Mouse (Mus musculus) liver, embryonic 12.5 days (tissue): ENCODE measurements around the gene Allc. TPM values are rescaled to one million over a fixed set of nuclear protein-coding genes. Genes with fewer than 3 reads are reported as not detected.

Source experiments
- ATAC-seq: fragments of 200-750 bp; cut with Nextera tagmentation; 2 replicates; pipeline ENCODE4 v1.8.0; 2017; ENCODE audit warnings: moderate number of reproducible peaks, mild to moderate bottlenecking, moderate library complexity
- H3K27ac ChIP-seq: fragments of 300-500 bp; sonication (generic); 2 replicates; pipeline ENCODE4 v1.5.1; 2016; ENCODE audit warnings: mild to moderate bottlenecking
- H3K27me3 ChIP-seq: fragments of 300-500 bp; sonication (generic); replicated peaks from 2 replicates; pipeline ENCODE4 v1.6.1; 2016; ENCODE audit warnings: mild to moderate bottlenecking, moderate library complexity
- H3K36me3 ChIP-seq: fragments of 300-500 bp; sonication (generic); 2 replicates; pipeline ENCODE4 v1.6.1; 2016; ENCODE audit warnings: mild to moderate bottlenecking, moderate library complexity
- H3K4me1 ChIP-seq: fragments of 300-500 bp; sonication (generic); 2 replicates; pipeline ENCODE4 v1.6.1; 2016
- H3K4me2 ChIP-seq: fragments of 300-500 bp; sonication (generic); 2 replicates; pipeline ENCODE4 v1.6.1; 2016; ENCODE audit warnings: mild to moderate bottlenecking, moderate library complexity
- H3K4me3 ChIP-seq: fragments of 300-500 bp; sonication (generic); 2 replicates; pipeline ENCODE4 v1.5.1; 2016; ENCODE audit warnings: mild to moderate bottlenecking, moderate library complexity
- H3K9ac ChIP-seq: fragments of 300-500 bp; sonication (generic); 2 replicates; pipeline ENCODE4 v1.6.1; 2016; ENCODE audit warnings: mild to moderate bottlenecking, moderate library complexity
- H3K9me3 ChIP-seq: fragments of 300-500 bp; sonication (generic); replicated peaks from 2 replicates; pipeline ENCODE4 v1.6.1; 2016; ENCODE audit warnings: mild to moderate bottlenecking, moderate library complexity
- WGBS: fragments of 180-500 bp; shearing (Covaris S2); methylation state at CpG from one replicate; pipeline ENCODE4 v1.1.7; 2016; ENCODE audit not compliant: insufficient replicate concordance; 5-methylcytosine and 5-hydroxymethylcytosine counted together
- polyA plus RNA-seq: library from polyadenylated mRNA; unstranded; fragments of >200 nt; fragmentation: Nextera tagmentation; extraction: Ambion mirVana; gene quantifications from 2 replicates; pipeline ENCODE4 v1.2.1, GENCODE M21; 2016

The Allc gene
- not detected in 2 replicates for polyA plus RNA-seq

DNA sequence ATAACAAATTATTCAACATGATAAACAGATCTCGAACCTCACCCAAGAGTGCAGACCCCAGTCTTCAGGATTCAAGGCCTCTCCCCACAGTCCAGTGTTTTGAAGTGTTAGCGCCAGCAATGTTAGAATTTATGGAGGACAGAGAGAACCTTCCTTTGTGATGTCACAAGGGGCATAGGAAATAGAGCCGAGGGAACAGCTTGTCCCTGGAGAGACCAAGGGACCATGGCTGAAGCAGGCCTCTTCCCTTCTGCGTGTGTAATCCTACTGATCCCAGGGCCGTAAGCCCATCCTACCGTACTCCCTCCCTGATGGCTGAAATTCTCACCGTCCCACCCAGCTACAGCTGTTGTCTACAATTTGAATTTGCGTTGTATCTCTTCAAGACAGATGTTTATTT is at the start of gene Allc:
Allc (minus strand) TSS at position 101 of the 400 bp plus-strand sequence.
- Histone ChIP-seq H3K27ac (no peak within 1 kb of the TSS), H3K27me3 (peaks cover 7% of the 10 kb centered on the region; the same call in 1 of the 2 replicates), H3K9ac (no peak within 1 kb of the TSS), H3K4me1 (no peaks in the 10 kb centered on the region), H3K4me2 (no peak within 1 kb of the TSS), H3K36me3 (no peaks in the 10 kb centered on the region), H3K4me3 (no peak within 1 kb of the TSS), H3K9me3 (no peaks in the 10 kb centered on the region)
- 73% methylated on average over 8 of the region's 8 CpGs for WGBS
- no peak for ATAC-seq

DNA sequence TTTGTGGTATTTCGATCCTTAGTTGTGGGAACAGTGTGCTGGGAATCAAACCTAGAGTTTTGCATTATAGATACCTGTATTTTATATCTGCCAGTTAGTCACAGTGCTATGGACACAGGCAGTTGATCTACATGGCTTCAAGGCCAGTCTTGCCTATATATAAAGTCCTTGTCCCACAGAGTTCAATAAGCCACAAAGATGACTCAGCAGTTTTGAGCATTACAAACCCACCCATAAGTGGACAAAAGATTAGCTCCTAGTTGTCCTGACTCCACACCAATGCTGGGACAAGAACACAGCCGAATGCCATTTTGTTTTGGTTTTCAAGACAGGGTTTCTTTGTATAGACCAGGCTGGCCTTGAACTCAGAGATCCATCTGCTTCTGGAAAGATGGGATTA is 46.1 kb upstream of the Allc start:
- Histone ChIP-seq H3K27ac (peak overlapping the region; percentile 50), H3K36me3 (peaks cover 54% of the 10 kb centered on the region), H3K4me1 (peaks cover 48% of the 10 kb centered on the region), H3K9me3 (no peaks in the 10 kb centered on the region), H3K4me3 (no peak overlapping the region), H3K9ac (no peak overlapping the region), H3K4me2 (no peak overlapping the region), H3K27me3 (no peaks in the 10 kb centered on the region)
- ATAC-seq, result peak; percentile 33; the same call in 1 of the 2 replicates
- WGBS, result 69% methylated on average over 2 of the region's 2 CpGs

DNA sequence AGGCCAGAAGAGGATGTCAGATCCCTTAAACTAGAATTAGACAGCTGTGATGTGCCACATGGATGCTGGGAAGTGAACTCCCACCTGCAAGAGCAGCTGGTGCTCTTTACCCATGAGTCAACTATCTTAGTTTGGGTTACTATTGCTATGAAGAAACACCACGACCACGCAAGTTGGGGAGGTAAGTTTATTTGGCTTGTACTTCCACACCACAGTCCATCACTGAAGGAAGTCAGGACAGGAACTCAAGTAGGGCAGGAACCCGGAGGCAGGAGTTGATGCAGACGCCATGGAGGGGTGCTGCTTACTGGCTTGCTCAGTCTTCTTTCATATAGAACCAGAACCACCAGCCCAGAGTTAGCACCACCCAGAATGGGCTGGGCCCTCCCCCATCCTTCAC is 44.8 kb upstream of the Allc start:
- 47% methylated on average over 4 of the region's 4 CpGs for WGBS
- no peak overlapping the region for H3K4me3 ChIP-seq
- peaks cover 41% of the 10 kb centered on the region for H3K36me3 ChIP-seq
- H3K4me2 ChIP-seq, result no peak overlapping the region
- ATAC-seq, result no peak
- no peaks in the 10 kb centered on the region for H3K9me3 ChIP-seq
- H3K27me3 ChIP-seq, result no peaks in the 10 kb centered on the region
- no peak overlapping the region for H3K9ac ChIP-seq
- H3K4me1 ChIP-seq, result peaks cover 48% of the 10 kb centered on the region
- H3K27ac ChIP-seq, result no peak overlapping the region

DNA sequence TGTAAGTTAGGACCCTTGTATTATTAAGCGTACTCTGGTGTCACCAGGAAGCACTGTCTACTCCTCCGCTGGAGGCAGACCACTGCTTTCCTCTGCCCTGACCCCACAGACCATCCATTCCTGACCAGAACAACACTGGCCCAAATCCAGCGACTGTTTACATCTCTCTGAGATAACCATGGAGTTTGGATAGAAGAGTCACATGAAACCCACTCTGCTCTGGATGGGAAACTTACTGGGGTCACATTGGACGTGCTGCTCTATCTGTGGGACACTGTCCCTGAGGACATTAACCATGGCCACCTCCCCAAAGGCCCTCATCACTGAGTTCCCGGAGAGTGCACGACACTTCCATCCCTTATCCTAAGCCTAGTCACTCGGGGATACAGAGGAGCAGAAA is 43.1 kb upstream of the Allc start:
- Histone ChIP-seq H3K9ac (no peak overlapping the region), H3K36me3 (peaks cover 24% of the 10 kb centered on the region), H3K4me2 (no peak overlapping the region), H3K9me3 (no peaks in the 10 kb centered on the region), H3K27me3 (no peaks in the 10 kb centered on the region), H3K27ac (no peak overlapping the region), H3K4me3 (no peak overlapping the region), H3K4me1 (peaks cover 43% of the 10 kb centered on the region)
- 66% methylated on average over 7 of the region's 7 CpGs for WGBS
- ATAC-seq, result no peak

DNA sequence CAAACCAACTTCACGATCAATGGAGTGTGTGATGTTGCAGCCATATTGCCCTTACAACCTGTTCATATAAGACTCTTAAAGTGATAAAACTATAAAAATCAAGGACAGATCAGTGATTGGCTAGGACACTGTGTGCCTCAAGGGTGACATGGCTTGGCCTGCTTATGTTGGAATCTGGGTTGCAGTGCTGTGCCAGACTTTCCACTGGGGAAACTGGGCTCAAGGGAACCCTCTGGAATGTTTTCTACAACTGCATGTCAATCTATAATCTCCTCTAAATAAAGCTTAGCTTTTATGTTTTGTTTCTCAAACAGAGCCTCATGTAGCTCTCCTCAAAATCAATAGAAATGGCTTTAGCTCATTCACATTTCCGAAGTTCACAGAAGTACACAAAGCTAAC is 41.9 kb upstream of the Allc start:
- no peak for ATAC-seq
- H3K9ac ChIP-seq, result no peak overlapping the region
- peaks cover 12% of the 10 kb centered on the region for H3K36me3 ChIP-seq
- H3K27me3 ChIP-seq, result no peaks in the 10 kb centered on the region
- WGBS, result 67% methylated on average over 2 of the region's 2 CpGs
- peaks cover 32% of the 10 kb centered on the region for H3K4me1 ChIP-seq
- no peaks in the 10 kb centered on the region for H3K9me3 ChIP-seq
- H3K27ac ChIP-seq, result no peak overlapping the region
- no peak overlapping the region for H3K4me3 ChIP-seq
- no peak overlapping the region for H3K4me2 ChIP-seq

DNA sequence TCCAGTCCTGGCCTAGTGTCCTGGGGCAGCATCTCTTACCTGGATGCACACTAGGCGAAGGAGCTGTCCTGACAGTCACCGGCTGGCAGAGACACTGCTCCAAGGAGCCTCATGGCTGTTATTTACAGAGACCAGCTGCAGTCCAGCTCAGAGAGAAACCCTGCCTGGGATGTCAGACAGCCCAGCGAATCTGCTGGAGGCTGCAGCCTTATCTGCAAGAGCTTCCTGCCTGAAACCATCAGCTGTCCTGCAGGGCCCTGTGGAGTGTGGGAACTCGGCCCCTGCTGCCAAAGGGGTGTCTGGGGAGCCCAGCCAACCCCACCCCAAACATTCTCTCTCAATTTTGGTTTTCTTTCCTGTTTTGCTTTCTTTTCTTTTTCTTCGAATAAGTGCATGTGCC is 40.9 kb upstream of the Allc start, which contains the start of gene Colec11:
Colec11 (minus strand) TSS at position 183 of the 400 bp plus-strand sequence.
- H3K36me3 ChIP-seq, result peaks cover 2% of the 10 kb centered on the region
- H3K4me1 ChIP-seq, result peaks cover 24% of the 10 kb centered on the region
- peak within 1 kb of the TSS; percentile 14; the same call in 1 of the 2 replicates for H3K9ac ChIP-seq
- peak within 1 kb of the TSS; percentile 5; the same call in 1 of the 2 replicates for H3K27ac ChIP-seq
- no peaks in the 10 kb centered on the region for H3K27me3 ChIP-seq
- WGBS, result 11% methylated on average over 5 of the region's 5 CpGs
- H3K9me3 ChIP-seq, result no peaks in the 10 kb centered on the region
- H3K4me2 ChIP-seq, result peak within 1 kb of the TSS; percentile 28
- 0 out of 2 replicates have a peak, but pooled peaks have one; percentile 8 for ATAC-seq
- 0 out of 2 replicates have a peak within 1 kb of the TSS, but pooled peaks have one; percentile 8 for H3K4me3 ChIP-seq

DNA sequence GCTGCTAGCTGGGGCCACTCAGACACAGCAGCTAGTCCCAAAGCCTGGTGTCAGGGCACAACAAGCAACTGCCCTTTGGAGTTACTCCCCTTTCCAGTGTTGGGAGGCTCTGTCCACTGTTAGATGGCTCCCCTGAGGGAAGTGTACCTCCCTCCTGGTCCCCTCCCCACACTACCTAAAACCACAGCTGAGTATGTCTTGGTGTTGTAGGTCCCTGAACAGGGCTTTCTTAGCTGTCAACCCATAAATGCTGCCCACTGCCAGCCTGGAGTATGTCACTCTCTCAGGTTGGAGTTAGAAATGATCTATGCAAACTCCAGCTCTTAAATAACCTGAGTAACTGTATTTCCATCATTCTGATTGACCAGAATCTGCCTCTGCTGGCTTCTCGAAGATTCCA is 40.3 kb upstream of the Allc start:
- ATAC-seq, result no peak
- H3K4me3 ChIP-seq, result 0 out of 2 replicates have a peak overlapping the region, but pooled peaks have one; percentile 8
- peaks cover 24% of the 10 kb centered on the region for H3K4me1 ChIP-seq
- H3K36me3 ChIP-seq, result no peaks in the 10 kb centered on the region
- 50% methylated on average over 1 of the region's 1 CpGs for WGBS
- H3K9me3 ChIP-seq, result no peaks in the 10 kb centered on the region
- H3K4me2 ChIP-seq, result peak overlapping the region; percentile 28
- H3K27ac ChIP-seq, result peak overlapping the region; percentile 5; the same call in 1 of the 2 replicates
- H3K9ac ChIP-seq, result peak overlapping the region; percentile 14; the same call in 1 of the 2 replicates
- no peaks in the 10 kb centered on the region for H3K27me3 ChIP-seq

DNA sequence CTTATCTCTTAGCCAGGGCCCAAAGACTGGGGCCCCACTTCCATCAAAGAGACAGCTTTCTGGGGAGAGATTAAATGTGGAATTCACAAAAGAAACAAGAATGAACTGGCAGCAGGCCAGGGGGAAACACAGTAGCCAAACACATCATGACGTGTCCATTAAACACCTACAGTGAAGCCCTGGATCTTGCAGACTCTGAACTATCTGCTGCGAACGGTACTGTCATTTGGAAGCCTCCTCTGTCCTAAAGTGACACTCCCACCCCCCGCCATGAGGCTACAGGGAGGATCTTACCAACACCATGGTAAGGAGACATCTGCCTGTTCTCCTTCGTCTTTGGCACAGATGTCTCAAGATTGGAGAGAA is 39.8 kb upstream of the Allc start:
- peaks cover 24% of the 10 kb centered on the region for H3K4me1 ChIP-seq
- ATAC-seq, result no peak
- 0 out of 2 replicates have a peak overlapping the region, but pooled peaks have one; percentile 8 for H3K4me3 ChIP-seq
- H3K27me3 ChIP-seq, result no peaks in the 10 kb centered on the region
- H3K27ac ChIP-seq, result peak overlapping the region; percentile 5; the same call in 1 of the 2 replicates
- H3K9ac ChIP-seq, result peak overlapping the region; percentile 14; the same call in 1 of the 2 replicates
- WGBS, result 28% methylated on average over 5 of the region's 5 CpGs
- no peaks in the 10 kb centered on the region for H3K36me3 ChIP-seq
- no peaks in the 10 kb centered on the region for H3K9me3 ChIP-seq
- H3K4me2 ChIP-seq, result peak overlapping the region; percentile 28

DNA sequence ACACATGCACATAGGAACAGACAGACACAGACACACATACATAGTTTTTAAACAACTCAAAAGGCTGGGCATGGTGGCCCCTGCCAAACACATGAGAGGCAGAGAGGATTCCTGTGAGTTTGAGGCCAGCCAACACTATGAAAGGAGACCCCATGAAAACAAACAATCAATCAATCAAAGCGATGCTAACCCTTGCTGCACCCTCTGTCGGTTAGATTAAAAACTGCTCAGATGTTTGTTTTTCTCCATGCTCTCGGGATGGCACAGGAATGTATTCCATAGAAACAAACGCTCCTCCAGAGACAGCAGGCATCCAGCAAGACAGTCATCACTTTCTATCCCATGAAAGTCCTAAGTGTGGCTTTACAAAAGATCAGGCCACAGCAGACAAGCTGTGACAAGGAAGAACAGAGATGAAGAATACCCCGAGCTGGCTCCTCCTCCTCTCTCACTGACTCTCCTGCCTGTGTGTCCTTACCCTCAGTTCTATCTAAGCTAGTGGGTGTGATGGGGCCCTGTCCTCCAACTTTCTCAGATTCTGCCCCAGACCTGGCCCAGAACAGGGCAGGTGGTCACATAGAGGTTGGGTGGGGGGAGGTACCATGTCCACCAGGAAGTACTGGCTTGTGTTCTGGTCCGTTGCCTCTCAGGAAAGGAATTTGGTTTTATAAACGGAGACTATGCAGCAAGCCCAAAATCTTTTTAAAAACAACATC is 39.3 kb upstream of the Allc start:
- H3K4me1 ChIP-seq, result peaks cover 24% of the 10 kb centered on the region
- H3K9ac ChIP-seq, result 0 out of 2 replicates have a peak overlapping the region, but pooled peaks have one; percentile 22
- 22% methylated on average over 7 of the region's 7 CpGs for WGBS
- H3K27ac ChIP-seq, result no peak overlapping the region; the same call in 1 of the 2 replicates
- no peaks in the 10 kb centered on the region for H3K27me3 ChIP-seq
- no peaks in the 10 kb centered on the region for H3K9me3 ChIP-seq
- H3K4me3 ChIP-seq, result 0 out of 2 replicates have a peak overlapping the region, but pooled peaks have one; percentile 8
- no peaks in the 10 kb centered on the region for H3K36me3 ChIP-seq
- no peak; the same call in 1 of the 2 replicates for ATAC-seq
- peak overlapping the region; percentile 28 for H3K4me2 ChIP-seq

DNA sequence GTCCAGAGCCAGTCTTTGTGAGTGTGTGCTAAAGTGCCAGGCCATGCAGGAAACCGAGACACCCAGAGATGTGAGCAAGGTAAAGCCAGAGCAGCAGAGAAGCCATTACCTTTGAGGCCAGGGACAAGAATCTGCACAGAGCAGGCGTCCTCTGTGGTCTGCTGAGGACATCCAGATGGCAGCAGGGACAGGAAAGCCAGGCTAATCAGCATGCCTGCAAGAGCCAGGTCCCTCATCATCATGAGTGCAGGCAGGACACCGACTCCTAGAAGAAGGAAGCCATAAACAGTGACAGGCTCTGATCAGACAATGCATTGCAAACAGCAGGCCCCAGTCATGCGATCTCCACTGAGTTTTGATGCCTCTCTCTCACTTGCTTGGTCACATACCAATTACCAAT is 35.0 kb upstream of the Allc start:
- peaks cover 12% of the 10 kb centered on the region for H3K4me1 ChIP-seq
- ATAC-seq, result no peak
- no peak overlapping the region for H3K9ac ChIP-seq
- 18% methylated on average over 4 of the region's 4 CpGs for WGBS
- H3K27me3 ChIP-seq, result no peaks in the 10 kb centered on the region
- no peak overlapping the region for H3K27ac ChIP-seq
- H3K9me3 ChIP-seq, result no peaks in the 10 kb centered on the region
- H3K36me3 ChIP-seq, result no peaks in the 10 kb centered on the region
- no peak overlapping the region for H3K4me2 ChIP-seq
- H3K4me3 ChIP-seq, result no peak overlapping the region

DNA sequence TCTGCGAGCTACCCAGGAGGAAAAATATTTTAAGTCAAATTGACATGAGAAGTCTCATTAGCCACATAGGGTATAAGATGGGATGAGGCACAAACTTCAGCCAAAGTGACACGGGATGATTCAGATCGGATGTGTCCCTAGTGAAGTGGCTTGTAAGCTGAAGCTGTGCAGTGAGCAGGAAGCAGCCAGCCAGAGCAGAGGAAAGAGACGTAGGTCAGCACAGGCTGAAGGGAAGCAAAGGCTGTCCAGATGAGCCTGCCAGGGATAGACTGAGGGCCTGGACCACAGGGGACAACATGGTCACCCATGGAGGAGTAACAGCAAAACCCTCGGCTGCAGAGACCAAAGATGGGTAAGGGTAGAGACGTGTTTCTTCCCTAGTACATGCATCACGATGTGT is 32.1 kb upstream of the Allc start:
- Histone ChIP-seq H3K9ac (no peak overlapping the region), H3K4me1 (no peaks in the 10 kb centered on the region), H3K4me2 (no peak overlapping the region), H3K36me3 (no peaks in the 10 kb centered on the region), H3K27me3 (no peaks in the 10 kb centered on the region), H3K27ac (no peak overlapping the region), H3K9me3 (no peaks in the 10 kb centered on the region), H3K4me3 (no peak overlapping the region)
- WGBS, result 62% methylated on average over 7 of the region's 7 CpGs
- ATAC-seq, result no peak

DNA sequence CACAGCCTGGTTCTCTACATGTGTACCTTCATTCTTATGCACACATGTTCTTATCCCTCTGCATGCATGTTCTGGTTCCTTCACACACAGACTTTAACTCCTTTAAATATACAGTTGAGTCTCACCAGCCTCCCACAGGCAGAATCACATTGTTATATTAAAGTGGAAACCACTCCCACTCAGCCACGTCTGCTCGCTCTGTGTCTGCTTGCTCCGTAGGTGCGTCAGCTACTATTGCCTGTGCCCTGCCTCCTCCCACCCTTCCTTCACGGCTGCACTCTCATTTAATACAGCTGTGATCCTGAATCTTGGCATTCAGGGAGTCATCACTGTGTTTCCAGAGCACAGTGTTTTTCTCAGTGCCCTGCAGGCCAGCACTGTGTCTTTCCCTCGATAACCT is 30.1 kb upstream of the Allc start:
- H3K27me3 ChIP-seq, result no peaks in the 10 kb centered on the region
- no peak overlapping the region for H3K4me2 ChIP-seq
- no peak overlapping the region for H3K27ac ChIP-seq
- no peaks in the 10 kb centered on the region for H3K9me3 ChIP-seq
- WGBS, result 71% methylated on average over 6 of the region's 6 CpGs
- no peak for ATAC-seq
- no peak overlapping the region for H3K4me3 ChIP-seq
- no peak overlapping the region for H3K9ac ChIP-seq
- no peaks in the 10 kb centered on the region for H3K4me1 ChIP-seq
- H3K36me3 ChIP-seq, result no peaks in the 10 kb centered on the region
